Mouse (Mus musculus) spleen, adult 18-20 months (tissue): ENCODE results near the gene Cyp4f13.

ENCODE experiments used
- DNase-seq, 2 experiments: peaks; one replicate each; pipeline ENCODE4 v3.0.0; 2022; ENCODE audit warnings: mixed read lengths in 2 of 2

Cyp4f13 gene

GRCm38 (mm10) chr17:32905239-32905638, 42.0 kb downstream of the Cyp4f13 start:
- peak; percentile 20 to 60 for DNase-seq

- DNase-seq = no peak
These were observed 42.8 kb downstream of the Cyp4f13 start for GRCm38 (mm10) chr17:32904414-32904813.

GRCm38 (mm10) chr17:32901751-32902525, 45.3 kb downstream of the Cyp4f13 start:
- no peak for DNase-seq

GRCm38 (mm10) chr17:32895421-32895820, 51.8 kb downstream of the Cyp4f13 start:
- DNase-seq = no peak

GRCm38 (mm10) chr17:32893901-32894300, 53.3 kb downstream of the Cyp4f13 start:
- no peak for DNase-seq

- peak; percentile 52 to 64 for DNase-seq
These were observed 55.7 kb downstream of the Cyp4f13 start, which contains the start of gene Zfp870 for GRCm38 (mm10) chr17:32891239-32892180. Gene Zfp870, minus strand, starts transcription at chr17:32891642.

- no peak for DNase-seq
These were observed 56.4 kb downstream of the Cyp4f13 start for GRCm38 (mm10) chr17:32890852-32891238.

GRCm38 (mm10) chr17:32889611-32890010, 57.6 kb downstream of the Cyp4f13 start:
- no peak for DNase-seq

- no peak for DNase-seq
These were observed 66.6 kb downstream of the Cyp4f13 start for GRCm38 (mm10) chr17:32880320-32881218.

- no peak for DNase-seq
These were observed 68.4 kb downstream of the Cyp4f13 start for GRCm38 (mm10) chr17:32878773-32879172.

GRCm38 (mm10) chr17:32877471-32878171, 69.6 kb downstream of the Cyp4f13 start:
- DNase-seq = no peak
